Mouse (Mus musculus) kidney, postnatal 10 days (tissue): ENCODE data around the gene Fam13c.
"Not testable (repeated sequence)": the region's sequence is repeated elsewhere in the genome, so short reads cannot be mapped to it uniquely, and the experiment has no call there.

Experiments used
- DNase-seq: peaks from one replicate; pipeline ENCODE4 v3.0.0; 2021; ENCODE audit warnings: mixed read lengths

Fam13c gene

DNA sequence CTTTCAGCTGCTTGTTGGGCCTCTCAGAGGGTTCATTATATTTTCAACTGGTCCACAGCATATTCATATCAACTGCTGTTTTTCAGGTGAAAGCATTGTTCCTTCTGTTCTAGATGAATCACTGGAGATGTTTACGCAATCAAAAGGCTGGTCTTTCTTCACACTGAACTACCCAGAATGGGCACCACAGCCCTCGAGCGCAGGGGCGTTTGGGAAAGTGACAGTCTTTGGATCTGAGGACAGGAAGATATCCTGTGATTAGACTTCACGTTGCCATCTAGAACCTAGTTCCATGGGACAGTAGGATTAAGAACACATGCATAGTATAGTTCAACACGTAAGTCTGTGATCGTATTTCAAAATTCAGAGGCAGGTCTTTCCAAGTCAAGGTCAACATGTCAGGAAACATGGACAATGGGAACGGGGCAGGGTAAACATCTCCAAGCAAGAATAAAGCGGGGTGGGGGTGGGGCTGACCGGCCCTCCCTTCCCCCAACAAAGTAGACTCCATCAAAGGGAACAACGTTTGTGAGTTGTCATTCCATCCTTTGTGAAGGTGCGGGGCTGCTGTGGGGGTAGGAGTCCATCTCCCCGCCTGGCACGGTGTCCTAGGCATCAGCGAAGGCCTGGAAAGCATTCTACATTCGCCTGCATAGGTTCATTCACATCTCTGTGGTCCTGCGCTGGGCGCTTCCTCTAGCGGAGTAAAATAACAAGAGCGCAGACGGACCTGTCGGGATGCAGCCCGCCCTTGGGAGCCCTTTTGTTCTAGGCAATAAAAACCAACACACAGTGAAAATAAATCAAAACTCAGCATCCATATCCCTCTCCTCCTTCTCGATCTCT is at the start of gene Fam13c:
Fam13c (plus strand) TSS at position 806 of the 846 bp plus-strand sequence.
- peak; percentile 48 for DNase-seq

DNA sequence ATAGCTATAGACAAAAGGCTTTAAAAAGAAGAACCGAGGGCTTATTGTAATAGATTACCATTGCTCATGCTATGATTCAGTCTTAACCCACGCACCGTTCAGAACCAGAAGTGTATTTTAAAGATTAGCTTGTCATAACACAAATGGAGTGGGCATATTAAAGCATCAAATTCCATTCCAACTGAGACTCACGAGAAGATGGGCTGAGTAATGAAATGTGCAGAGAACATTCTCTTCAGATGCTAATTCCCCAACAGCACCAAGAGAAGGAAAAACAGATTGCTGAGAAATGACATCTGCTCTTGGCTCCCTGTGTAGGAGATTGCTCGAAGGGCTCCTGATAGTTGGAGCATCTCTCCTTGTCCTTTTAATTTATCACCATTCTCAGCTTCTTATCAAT is 44.4 kb upstream of the Fam13c start:
- DNase-seq: no peak

- DNase-seq: no peak
These were observed 42.1 kb upstream of the Fam13c start for GRCm38 (mm10) chr10:70398224-70398623.

- no peak for DNase-seq
These were observed 38.3 kb upstream of the Fam13c start for GRCm38 (mm10) chr10:70402006-70402405.

- DNase-seq: no peak
These were observed 37.6 kb upstream of the Fam13c start for GRCm38 (mm10) chr10:70402711-70403110.

- DNase-seq: no peak
These were observed 22.3 kb upstream of the Fam13c start for GRCm38 (mm10) chr10:70417811-70418486.

DNA sequence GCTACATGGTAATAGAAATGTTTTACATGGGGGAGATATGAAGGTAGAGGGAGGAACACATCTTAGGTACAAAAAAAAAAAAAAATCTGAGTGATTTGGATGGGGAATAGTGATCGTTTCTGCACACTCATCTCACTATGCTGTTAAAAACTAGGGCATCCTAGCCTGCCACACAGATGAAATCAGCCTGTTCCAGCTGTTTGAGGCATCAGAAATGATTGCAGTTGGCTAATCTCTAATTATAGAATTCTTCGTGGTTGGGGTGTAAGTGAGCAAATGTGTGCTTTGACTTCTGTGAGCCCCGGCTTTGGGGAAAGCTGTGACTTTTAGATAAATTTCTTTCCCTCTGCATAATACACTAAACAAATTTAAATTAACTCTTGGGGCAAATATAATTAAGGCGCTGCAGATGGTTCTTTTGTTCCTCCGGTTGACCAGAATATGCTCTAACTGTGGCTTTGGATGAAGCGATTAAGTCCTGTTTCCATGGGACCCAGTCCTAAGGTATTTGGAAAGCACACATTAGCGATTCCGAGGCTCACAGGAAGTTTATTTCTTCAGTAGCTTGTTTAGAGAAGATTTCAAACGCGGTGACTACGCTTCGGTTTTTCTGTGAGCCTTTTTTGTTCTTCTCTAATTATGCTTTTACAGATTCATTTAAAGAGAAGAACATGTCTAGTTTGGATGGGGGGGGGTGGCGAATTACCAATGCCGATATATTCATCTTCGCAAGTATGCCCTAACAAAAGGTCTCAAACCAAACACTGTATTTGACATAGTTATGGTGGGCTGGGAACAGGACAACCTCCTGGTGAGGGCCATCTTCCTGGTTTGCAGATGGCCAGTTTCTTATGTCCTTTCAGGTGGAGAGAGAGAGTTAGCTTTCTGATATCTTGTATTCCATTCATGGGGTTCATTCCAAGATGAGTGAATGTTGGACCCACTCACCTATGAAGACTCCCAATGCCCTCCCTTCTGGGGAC is 20.7 kb upstream of the Fam13c start:
- DNase-seq: no peak

- DNase-seq: no peak
These were observed 13.9 kb upstream of the Fam13c start for GRCm38 (mm10) chr10:70426373-70426772.

DNA sequence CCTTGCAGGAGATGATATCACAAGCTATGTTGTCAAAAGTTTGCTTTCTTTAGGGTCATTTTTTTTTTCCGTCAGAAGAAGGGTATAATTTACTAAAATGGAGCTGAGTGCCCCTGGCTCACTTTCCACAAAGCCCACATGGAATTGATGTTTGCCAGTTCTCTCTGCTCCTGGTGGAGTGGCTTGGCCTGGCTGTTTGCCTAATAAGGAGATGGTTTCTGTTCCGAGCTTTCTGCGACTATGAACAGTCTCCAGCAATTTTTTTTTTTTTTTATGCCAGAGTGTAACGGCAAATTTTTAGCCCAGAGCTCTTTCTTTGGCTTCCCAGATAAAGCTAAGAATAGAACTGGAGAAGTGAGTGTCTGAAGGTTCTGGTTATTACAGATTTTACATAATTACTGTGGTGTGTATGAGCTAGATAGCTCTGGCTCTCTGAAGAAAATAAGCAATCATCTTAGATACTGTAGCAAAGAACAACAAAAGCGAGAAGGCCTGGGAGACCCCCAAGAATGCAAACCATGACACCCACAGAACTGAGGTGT is 12.1 kb upstream of the Fam13c start:
- DNase-seq: no peak

- no peak for DNase-seq
These were observed 10.9 kb upstream of the Fam13c start for GRCm38 (mm10) chr10:70429341-70429740.

- DNase-seq: no peak
These were observed 6.9 kb upstream of the Fam13c start for GRCm38 (mm10) chr10:70433334-70433733.

DNA sequence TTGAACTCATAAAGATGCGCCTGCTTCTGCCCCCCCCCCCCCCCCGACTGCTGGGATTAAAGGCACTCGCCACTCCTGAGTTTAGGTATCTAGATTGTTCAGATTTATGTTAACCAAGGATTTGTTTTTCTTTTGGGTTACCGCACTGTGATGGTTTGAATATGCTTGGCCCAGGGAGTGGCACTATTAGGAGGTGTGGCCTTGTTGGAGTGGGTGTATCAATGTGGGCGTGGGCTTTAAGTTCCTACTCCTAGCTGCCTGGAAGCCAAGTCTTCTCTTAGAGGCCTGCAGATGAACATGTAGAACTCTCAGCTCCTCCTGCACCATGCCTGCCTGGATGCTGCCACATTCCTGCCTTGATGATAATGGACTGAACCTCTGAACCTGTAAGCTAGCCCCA is 6.5 kb upstream of the Fam13c start:
- not testable (repeated sequence) for DNase-seq

- no peak for DNase-seq
These were observed 3.6 kb upstream of the Fam13c start for GRCm38 (mm10) chr10:70436656-70437055.

GRCm38 (mm10) chr10:70437289-70437688 is 3.0 kb upstream of the Fam13c start:
- peak; percentile 84 for DNase-seq

DNA sequence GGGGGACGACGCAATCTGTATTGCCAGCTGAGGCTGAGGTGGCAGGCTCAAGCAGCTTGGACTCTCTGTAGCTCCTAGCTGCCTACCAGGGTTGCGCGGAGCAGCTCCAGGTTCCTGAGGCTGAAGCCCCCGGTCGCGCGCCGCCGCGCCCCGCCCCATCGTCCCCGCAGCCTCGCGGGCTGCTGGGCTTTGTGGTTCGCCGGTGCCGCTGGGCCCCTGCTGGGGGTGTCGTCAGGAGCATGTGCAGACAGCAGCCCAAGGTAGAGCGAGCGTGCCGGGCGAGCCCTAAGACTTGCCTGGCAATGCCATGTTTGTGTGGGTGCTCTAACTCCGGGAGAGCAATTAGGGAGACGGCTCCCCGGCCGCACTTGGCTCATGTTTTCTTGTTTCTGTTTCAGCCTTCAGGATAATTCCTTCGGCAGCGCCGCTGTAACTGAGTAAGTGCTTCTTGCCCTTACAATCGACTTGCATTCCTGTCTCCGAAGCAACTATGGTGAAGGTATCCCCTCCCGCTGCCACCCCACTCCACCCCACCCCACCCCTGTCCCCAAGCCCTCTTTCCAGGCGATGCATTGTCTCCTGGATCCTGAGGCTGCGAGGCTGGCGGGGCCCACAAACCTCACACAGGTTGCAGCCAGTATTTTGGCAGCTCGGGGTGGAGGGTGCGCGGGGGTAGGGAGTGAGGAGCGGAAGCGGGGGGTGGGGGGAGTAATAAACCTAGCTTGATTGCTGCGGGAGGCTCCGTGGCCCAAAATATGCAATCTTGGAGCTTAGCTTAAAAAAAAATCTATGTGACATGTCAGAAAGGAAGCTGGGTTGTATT is 569 bp downstream of the Fam13c start:
- DNase-seq: peak; percentile 71

DNA sequence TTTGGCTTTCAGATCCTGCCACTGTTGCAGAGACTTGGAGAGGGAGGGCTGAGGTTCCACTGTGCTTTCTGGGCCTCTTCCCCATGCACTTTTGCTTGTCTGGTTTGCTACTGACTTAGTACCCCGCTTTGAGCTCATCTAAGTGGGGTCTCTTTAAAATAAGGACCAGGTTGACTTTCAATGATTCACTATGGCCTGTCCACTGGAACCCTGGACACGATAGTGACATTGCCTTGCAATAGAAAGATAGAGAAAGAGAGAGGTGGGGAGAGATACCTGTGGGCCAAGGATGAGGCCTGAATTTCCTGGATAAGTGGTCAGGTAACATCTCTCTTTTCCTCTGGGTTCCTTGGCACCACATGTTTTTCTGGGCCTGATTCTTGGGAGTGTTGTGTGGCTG is 1.9 kb downstream of the Fam13c start:
- DNase-seq: no peak

DNA sequence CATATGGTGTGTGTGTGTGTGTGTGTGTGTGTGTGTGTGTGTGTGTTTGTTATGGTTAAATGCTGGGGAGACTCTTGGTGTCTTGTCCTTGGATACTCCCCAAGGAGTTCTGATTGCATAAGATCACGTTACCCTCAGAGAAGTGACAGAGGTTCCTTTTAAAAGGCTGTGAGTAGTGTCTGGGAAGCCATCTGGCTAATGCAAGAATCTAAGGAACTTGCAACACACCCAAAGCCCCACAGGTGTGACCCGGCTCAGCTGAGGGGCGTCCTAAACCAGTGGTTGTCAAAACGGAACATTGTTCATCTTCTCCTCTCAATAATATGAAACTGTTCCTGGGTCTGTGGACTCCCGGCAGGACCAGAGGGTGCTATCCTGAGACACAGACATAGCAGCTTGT is 2.3 kb downstream of the Fam13c start:
- DNase-seq: no peak

DNA sequence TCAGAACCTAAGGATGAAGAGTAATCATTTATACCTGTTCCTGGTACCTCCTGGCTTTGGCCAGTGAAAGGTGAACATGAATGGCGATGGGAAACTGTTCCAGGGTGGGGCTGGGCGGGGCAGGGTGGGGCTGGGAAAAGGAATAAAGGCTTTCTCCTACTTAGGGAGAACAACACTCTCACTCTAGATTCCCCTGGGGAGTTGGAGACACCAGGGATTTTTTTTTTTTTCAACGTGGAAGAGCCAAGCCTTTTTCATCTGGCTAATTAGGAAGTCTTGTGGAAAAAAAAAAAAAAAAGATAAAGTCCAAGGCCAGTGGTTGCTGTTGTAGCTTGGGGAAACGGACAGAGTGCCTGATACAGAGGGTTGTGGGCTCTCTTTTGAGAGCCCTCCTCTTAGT is 7.5 kb downstream of the Fam13c start:
- DNase-seq: no peak

DNA sequence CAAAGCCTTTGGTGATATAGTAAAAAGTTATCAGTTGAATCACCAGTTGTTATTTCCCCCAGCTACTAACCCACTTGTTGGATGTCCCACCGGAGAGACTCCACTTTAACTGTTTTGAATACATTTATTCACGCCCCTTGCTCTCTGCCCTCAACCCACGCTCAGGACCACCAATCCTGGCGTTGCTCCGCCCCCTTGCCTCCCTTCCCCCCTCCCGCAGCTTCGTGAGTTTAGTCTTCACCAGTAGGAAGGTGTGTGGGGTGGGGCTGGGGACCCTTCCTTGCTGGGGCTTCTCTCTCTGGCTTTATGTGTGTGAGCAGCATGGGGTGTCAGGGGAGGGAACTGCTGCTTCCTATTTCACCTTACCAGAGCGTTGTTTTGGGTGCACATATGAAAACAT is 8.9 kb downstream of the Fam13c start:
- DNase-seq: no peak

- DNase-seq: no peak
These were observed 15.6 kb downstream of the Fam13c start for GRCm38 (mm10) chr10:70455886-70456305.

- DNase-seq: no peak
These were observed 18.4 kb downstream of the Fam13c start for GRCm38 (mm10) chr10:70458574-70459263.
